26 mouse cellular contexts compared by ENCODE assay signal in genomic region chr15:11701246-11701645, GRCm38 (mm10).
DNase-seq lines count a peak whose midpoint lies in the region; ATAC-seq and TF ChIP-seq lines count a peak whose summit lies in the region.
"Had no signal": no experiment of that assay in that cellular context is flagged by ENCODE, and none has a peak within 500 bp of the region (broad histone marks: within the 10 kb centered on the region; RNA-seq: fewer than 3 reads in every experiment).

No protein-coding gene starts in this region.

- peak; percentile 38 for DNase-seq in forebrain, postnatal 0 days
- peak; percentile 27 for DNase-seq in lung, postnatal 10 days
- DNase-seq in lung, adult 2 months, result no peak
- peak; percentile 11 for DNase-seq in brain, embryonic 14.5 days (ENCODE audit: low read depth)
- DNase-seq in layer of hippocampus, adult 9-11 months, result peak; percentile 37
- no peak for DNase-seq in yolk sac, embryonic 10.5 days (ENCODE audit: low spot score)
- DNase-seq: adrenal gland, postnatal 25 days; cerebellum, adult 2 months; cerebellum, postnatal 14 days; gastrocnemius, postnatal 25 days; heart, adult 11 months; kidney, adult 18-20 months; kidney, postnatal 36 days; retina, postnatal 1 day had no signal

- no peak overlapping the region for H3K4me3 ChIP-seq in forebrain, postnatal 0 days (ENCODE audit: low read depth, low read length)
- no peak overlapping the region for H3K4me3 ChIP-seq in forebrain, embryonic 13.5 days
- H3K4me3 ChIP-seq in lung, adult 2 months (replicated peaks; ENCODE audit: extremely low read depth, low read depth, low read length), result no peak overlapping the region
- H3K4me3 ChIP-seq: erythroblast, embryonic 14.5 days; heart, embryonic 10.5 days; heart, embryonic 15.5 days; limb, embryonic 12.5 days; liver, embryonic 15.5 days; midbrain, embryonic 10.5 days; midbrain, embryonic 15.5 days; neural tube, embryonic 15.5 days had no signal

- peak; percentile 47 for ATAC-seq in forebrain, postnatal 0 days
- ATAC-seq in forebrain, embryonic 13.5 days, result no peak
- ATAC-seq: hindbrain, embryonic 16.5 days; lung, postnatal 0 days; midbrain, embryonic 15.5 days; Patski had no signal

- no peak for TF ChIP-seq POLR2A in lung, adult 2 months (IDR thresholded peaks at IDR 0.05; ENCODE audit: borderline replicate concordance, extremely low read depth, low read depth, low read length)
- no peak for TF ChIP-seq POLR2A in brain, embryonic 14.5 days (IDR thresholded peaks at IDR 0.05; ENCODE audit: borderline replicate concordance, extremely low read depth, insufficient read depth, insufficient read length, poor library complexity, severe bottlenecking)

- no peak overlapping the region for H3K9ac ChIP-seq in forebrain, postnatal 0 days
- no peak overlapping the region for H3K9ac ChIP-seq in forebrain, embryonic 13.5 days
- H3K9ac ChIP-seq: heart, embryonic 15.5 days; limb, embryonic 12.5 days; liver, embryonic 15.5 days; midbrain, embryonic 15.5 days; neural tube, embryonic 15.5 days had no signal

- H3K4me2 ChIP-seq in forebrain, postnatal 0 days (ENCODE audit: low read depth), result no peak overlapping the region
- H3K4me2 ChIP-seq in forebrain, embryonic 13.5 days, result no peak overlapping the region
- H3K4me2 ChIP-seq: heart, embryonic 15.5 days; limb, embryonic 12.5 days; liver, embryonic 15.5 days; midbrain, embryonic 15.5 days; neural tube, embryonic 15.5 days had no signal

- TF ChIP-seq CTCF in forebrain, postnatal 0 days (IDR thresholded peaks at IDR 0.05; ENCODE audit: low read depth), result no peak
- no peak for TF ChIP-seq CTCF in lung, adult 2 months (IDR thresholded peaks at IDR 0.05; ENCODE audit: insufficient read depth, low read length)
- TF ChIP-seq CTCF in brain, embryonic 14.5 days (IDR thresholded peaks at IDR 0.05; ENCODE audit: borderline replicate concordance, extremely low read depth, insufficient read depth, insufficient read length), result no peak

- no peaks in the 10 kb centered on the region for H3K36me3 ChIP-seq in forebrain, postnatal 0 days (ENCODE audit: insufficient read depth)
- H3K36me3 ChIP-seq in forebrain, embryonic 13.5 days (ENCODE audit: poor library complexity, severe bottlenecking), result no peaks in the 10 kb centered on the region
- H3K36me3 ChIP-seq: heart, embryonic 10.5 days; heart, embryonic 15.5 days; limb, embryonic 12.5 days; liver, embryonic 15.5 days; midbrain, embryonic 10.5 days; midbrain, embryonic 15.5 days; neural tube, embryonic 15.5 days had no signal

- H3K27me3 ChIP-seq in forebrain, postnatal 0 days (ENCODE audit: insufficient read depth, low read length), result no peaks in the 10 kb centered on the region
- no peaks in the 10 kb centered on the region for H3K27me3 ChIP-seq in forebrain, embryonic 13.5 days
- H3K27me3 ChIP-seq: heart, embryonic 15.5 days; limb, embryonic 12.5 days; liver, embryonic 15.5 days; midbrain, embryonic 15.5 days; neural tube, embryonic 15.5 days; Patski had no signal

- 53% methylated on average over 6 of the region's 6 CpGs for WGBS in forebrain, postnatal 0 days
- 77% methylated on average over 6 of the region's 6 CpGs for WGBS in forebrain, embryonic 13.5 days
- WGBS in lung, adult 2 months, result 55% methylated on average over 6 of the region's 6 CpGs

- no peaks in the 10 kb centered on the region for H3K4me1 ChIP-seq in forebrain, postnatal 0 days (ENCODE audit: insufficient read depth)
- no peaks in the 10 kb centered on the region for H3K4me1 ChIP-seq in forebrain, embryonic 13.5 days
- no peaks in the 10 kb centered on the region for H3K4me1 ChIP-seq in lung, adult 2 months (ENCODE audit: control insufficient read depth, insufficient read depth, low read length)
- H3K4me1 ChIP-seq: heart, embryonic 15.5 days; liver, embryonic 15.5 days; midbrain, embryonic 15.5 days; neural tube, embryonic 15.5 days had no signal

- H3K27ac ChIP-seq in forebrain, postnatal 0 days (ENCODE audit: low read depth, low read length), result no peak overlapping the region
- H3K27ac ChIP-seq in forebrain, embryonic 13.5 days, result no peak overlapping the region
- H3K27ac ChIP-seq: heart, embryonic 10.5 days; heart, embryonic 15.5 days; limb, embryonic 12.5 days; liver, embryonic 15.5 days; midbrain, embryonic 10.5 days; midbrain, embryonic 15.5 days; neural tube, embryonic 15.5 days had no signal

- H3K9me3 ChIP-seq in forebrain, postnatal 0 days (ENCODE audit: low read length), result no peaks in the 10 kb centered on the region
- H3K9me3 ChIP-seq in forebrain, embryonic 13.5 days (replicated peaks), result no peaks in the 10 kb centered on the region
- H3K9me3 ChIP-seq: heart, embryonic 10.5 days; heart, embryonic 15.5 days; limb, embryonic 12.5 days; liver, embryonic 15.5 days; midbrain, embryonic 10.5 days; midbrain, embryonic 15.5 days; neural tube, embryonic 15.5 days had no signal

Comparison
In these comparisons a context has a peak if more than half of its experiments do, and no peak if none do; other contexts are left out.
1. DNase-seq: peak in forebrain, postnatal 0 days (single experiment), lung, postnatal 10 days (single experiment), brain, embryonic 14.5 days (single experiment) and layer of hippocampus, adult 9-11 months (single experiment); none in lung, adult 2 months (single experiment) and yolk sac, embryonic 10.5 days (single experiment).